Mouse (Mus musculus) lung, adult 18-20 months (tissue): ENCODE results near the gene Ddx23.

Experiments
- DNase-seq, 2 experiments: peaks; one replicate each; pipeline ENCODE4 v3.0.0; 2022; ENCODE audit warnings: mixed read lengths in 2 of 2

The Ddx23 gene

GRCm38 (mm10) chr15:98606051-98606536, 56.6 kb downstream of the Ddx23 start:
- DNase-seq, result no peak

- DNase-seq, result no peak
These were observed 58.6 kb downstream of the Ddx23 start for GRCm38 (mm10) chr15:98604041-98604575.

- DNase-seq, result no peak
These were observed 59.7 kb downstream of the Ddx23 start for GRCm38 (mm10) chr15:98602921-98603458.

GRCm38 (mm10) chr15:98602191-98602881, 60.4 kb downstream of the Ddx23 start:
- no peak for DNase-seq

- no peak for DNase-seq
These were observed 60.9 kb downstream of the Ddx23 start for GRCm38 (mm10) chr15:98601832-98602190.

GRCm38 (mm10) chr15:98600036-98600709, 62.5 kb downstream of the Ddx23 start:
- no peak for DNase-seq

- DNase-seq, result no peak
These were observed 66.1 kb downstream of the Ddx23 start for GRCm38 (mm10) chr15:98596609-98597008.
